Mouse (Mus musculus) left cerebral cortex, postnatal 4 days (tissue): ENCODE data around the gene Daam1. TPM values are rescaled to one million over a fixed set of nuclear protein-coding genes. Genes with fewer than 3 reads are reported as not detected.

Source experiments
- DNase-seq: peaks from one replicate; pipeline ENCODE4 v3.0.0-alpha.2; 2022
- intact Hi-C: fragments of 180-260 bp; cut with DNase I; formaldehyde crosslinking; loops from one replicate; pipeline ENCODE4 v1.15.1; 2025
- total RNA-seq, 2 experiments: library from RNA; stranded (reverse); gene quantifications; 2 replicates each; pipeline ENCODE4 v1.2.3; 2021

Gene Daam1
- total RNA-seq, 2 experiments from 2014 or later: 152 to 157 TPM

GRCm38 (mm10) chr12:71925990-71926700 is 95.3 kb downstream of the Daam1 start:
- DNase-seq: no peak
- intact Hi-C loops: no loop called here

GRCm38 (mm10) chr12:71928092-71928491 is 97.2 kb downstream of the Daam1 start:
- intact Hi-C loops: no loop called here
- no peak for DNase-seq

- intact Hi-C loops: no loop called here
- no peak for DNase-seq
Measured at GRCm38 (mm10) chr12:71929876-71930275, 99.0 kb downstream of the Daam1 start.

- intact Hi-C loops: no loop called here
- DNase-seq: no peak
Measured at GRCm38 (mm10) chr12:71932433-71933386, 101.8 kb downstream of the Daam1 start.

- peak; percentile 60 for DNase-seq
- intact Hi-C loops: no loop called here
Measured at GRCm38 (mm10) chr12:71933989-71934645, 103.2 kb downstream of the Daam1 start.

- no peak for DNase-seq
- intact Hi-C loops: no loop called here
Measured at GRCm38 (mm10) chr12:71936636-71937035, 105.8 kb downstream of the Daam1 start.

- intact Hi-C loops: no loop called here
- DNase-seq: peak; percentile 21
Measured at GRCm38 (mm10) chr12:71938513-71938912, 107.6 kb downstream of the Daam1 start.

GRCm38 (mm10) chr12:71941290-71941689 is 110.4 kb downstream of the Daam1 start:
- intact Hi-C loops: no loop called here
- no peak for DNase-seq

GRCm38 (mm10) chr12:71943112-71943511 is 112.2 kb downstream of the Daam1 start:
- intact Hi-C loops: no loop called here

GRCm38 (mm10) chr12:71943646-71944045 is 112.8 kb downstream of the Daam1 start:
- no peak for DNase-seq
- intact Hi-C loops: no loop called here

More at GRCm38 (mm10) chr12:71943112-71943511, 112.2 kb downstream of the Daam1 start:
- no peak for DNase-seq

- intact Hi-C loops: no loop called here
Measured at GRCm38 (mm10) chr12:71945844-71946243, 115.0 kb downstream of the Daam1 start.

GRCm38 (mm10) chr12:71946448-71946847 is 115.6 kb downstream of the Daam1 start:
- intact Hi-C loops: no loop called here
- peak; percentile 77 for DNase-seq

More at GRCm38 (mm10) chr12:71945844-71946243, 115.0 kb downstream of the Daam1 start:
- no peak for DNase-seq

GRCm38 (mm10) chr12:71948972-71949371 is 118.1 kb downstream of the Daam1 start:
- no peak for DNase-seq
- intact Hi-C loops: no loop called here

- intact Hi-C loops: no loop called here
- no peak for DNase-seq
Measured at GRCm38 (mm10) chr12:71949606-71950005, 118.7 kb downstream of the Daam1 start.

- no peak for DNase-seq
- intact Hi-C loops: no loop called here
Measured at GRCm38 (mm10) chr12:71950095-71950877, 119.4 kb downstream of the Daam1 start.

GRCm38 (mm10) chr12:71954180-71954935 is 123.5 kb downstream of the Daam1 start:
- intact Hi-C loops: no loop called here
- no peak for DNase-seq

GRCm38 (mm10) chr12:71956980-71957379 is 126.1 kb downstream of the Daam1 start:
- no peak for DNase-seq
- intact Hi-C loops: no loop called here

GRCm38 (mm10) chr12:71957496-71957895 is 126.6 kb downstream of the Daam1 start:
- intact Hi-C loops: no loop called here
- peak; percentile 43 for DNase-seq

GRCm38 (mm10) chr12:71959351-71959991 is 128.6 kb downstream of the Daam1 start:
- no peak for DNase-seq
- intact Hi-C loops: no loop called here
